Mouse (Mus musculus): ENCODE results near the gene Misp.
A peak's percentile ranks its signal among the peaks of the same experiment; 100 is the strongest.

The Misp gene

DNA sequence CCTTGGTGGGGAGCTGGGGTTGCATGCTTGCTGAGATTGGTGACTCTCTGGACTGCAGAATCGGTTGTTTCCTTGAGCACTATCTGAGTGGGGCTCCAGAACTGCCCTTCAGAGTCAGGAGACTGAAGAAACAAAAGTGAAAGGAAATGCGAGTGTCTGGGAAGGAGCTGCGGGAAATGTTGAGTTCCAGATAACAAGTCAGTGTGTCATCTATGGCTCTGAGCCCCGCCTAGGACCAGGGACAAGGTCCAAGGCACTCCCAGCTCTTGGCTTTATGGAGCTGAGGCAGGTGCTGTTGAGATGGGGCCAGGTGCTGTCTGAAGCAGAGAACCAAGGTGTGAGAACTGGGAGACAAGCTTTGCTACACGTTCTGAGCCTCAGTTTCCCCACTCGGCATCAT, 3.6 kb downstream of the Misp start:
- no peak for DNase-seq

DNA sequence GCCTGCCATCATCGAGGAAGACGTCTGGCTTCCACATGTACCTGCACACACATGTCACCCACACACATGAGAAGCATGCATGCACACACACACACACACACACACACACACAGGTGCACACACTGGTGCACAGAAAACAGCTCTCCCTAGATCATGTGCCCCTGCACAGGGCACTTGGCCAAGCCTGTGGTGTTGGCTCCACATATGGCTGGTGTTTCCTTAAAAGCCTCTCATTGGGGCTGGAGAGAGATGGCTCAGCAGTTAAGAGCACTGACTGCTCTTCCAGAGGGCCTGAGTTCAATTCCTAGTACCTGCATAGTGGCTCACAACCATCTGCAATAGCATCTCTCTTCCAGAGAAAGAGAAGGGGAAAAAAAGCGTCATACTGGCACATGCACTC, 10.8 kb downstream of the Misp start:
- DNase-seq = no peak

DNA sequence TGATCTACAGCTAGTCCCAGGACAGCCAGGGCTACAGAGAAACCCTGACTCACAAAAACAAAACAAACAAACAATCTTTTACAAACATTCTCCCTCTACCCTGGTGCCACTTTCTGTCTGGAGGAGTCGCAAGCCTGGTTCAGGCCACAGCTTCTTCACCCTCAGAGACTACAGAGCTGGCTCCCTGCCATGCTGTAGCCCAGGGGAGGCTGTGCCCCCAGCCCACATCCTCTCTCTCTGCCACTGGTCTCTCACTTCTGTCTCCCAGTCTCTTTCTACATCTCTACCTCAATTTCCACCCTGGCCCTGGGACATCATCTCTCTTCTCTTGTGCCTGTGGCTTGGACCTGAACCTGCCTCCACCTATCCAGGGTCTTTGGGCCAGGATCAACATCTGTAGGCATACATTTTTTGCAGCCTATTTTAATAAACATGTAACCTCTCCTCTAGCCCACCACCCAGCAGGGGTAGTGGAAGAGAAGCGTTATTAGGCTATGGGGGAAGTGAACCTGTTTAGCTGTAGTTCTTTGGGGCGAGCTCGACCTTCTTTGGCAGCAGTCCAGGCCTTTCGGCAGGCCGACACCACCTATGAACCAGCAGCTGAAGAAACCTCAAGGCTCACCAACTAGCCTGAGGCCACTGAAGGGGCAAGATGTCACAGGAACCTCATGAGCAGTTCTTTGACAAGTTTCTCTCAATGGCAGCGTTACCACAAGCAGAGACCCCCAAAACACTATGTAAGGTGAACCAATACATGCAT, 11.4 kb downstream of the Misp start:
- no peak for DNase-seq

DNA sequence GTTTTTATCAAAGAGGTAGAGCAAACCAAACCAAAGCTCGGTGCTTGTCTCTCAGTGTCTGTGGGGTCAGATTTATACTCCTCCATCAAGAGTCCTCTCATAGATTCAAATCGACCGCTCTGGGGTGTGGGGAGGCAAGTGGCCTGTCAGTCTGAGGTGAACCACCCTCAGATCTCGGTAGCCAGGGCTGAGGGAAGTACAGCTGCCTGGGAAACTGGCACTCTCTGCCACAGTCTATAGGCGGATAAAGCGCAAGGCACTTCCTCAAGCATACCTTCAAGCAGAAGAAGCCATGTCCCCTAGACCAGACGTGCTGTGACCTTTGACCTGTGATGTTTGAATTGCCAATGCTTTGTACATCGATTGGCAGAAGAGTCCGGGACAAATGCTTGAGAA, 12.0 kb downstream of the Misp start:
- DNase-seq = no peak

DNA sequence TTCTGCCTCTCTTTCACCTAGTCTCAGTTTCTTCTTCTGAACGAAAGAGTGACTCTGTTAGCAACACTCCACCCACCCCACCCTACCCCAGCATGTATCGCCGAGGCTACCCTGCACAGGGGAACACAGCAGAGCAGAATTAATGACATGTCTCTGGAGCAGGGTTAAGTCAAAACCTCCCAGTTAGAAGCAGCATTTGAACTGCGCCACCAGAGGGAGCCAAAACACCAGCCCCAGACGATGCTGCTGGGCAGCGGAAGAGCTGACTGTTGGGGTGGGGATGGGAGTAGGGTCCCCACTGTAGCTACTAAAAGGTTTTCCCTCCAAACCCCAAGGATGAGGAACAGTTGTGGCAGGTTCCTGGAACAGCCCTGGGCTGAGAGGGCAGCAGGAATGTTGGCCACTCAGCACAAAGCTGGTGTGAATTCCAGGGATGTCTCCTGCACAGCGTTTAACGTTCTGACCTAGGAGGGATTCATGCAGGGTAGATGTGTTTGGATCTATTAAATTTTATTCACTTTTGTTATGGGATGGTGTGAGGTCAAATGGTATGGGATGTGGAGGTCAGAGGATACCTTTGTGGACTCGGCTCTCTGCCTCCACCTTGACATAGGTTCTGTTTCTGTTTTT, 14.1 kb downstream of the Misp start:
- peak in 1 of 2 experiments; percentile 74 for DNase-seq

DNA sequence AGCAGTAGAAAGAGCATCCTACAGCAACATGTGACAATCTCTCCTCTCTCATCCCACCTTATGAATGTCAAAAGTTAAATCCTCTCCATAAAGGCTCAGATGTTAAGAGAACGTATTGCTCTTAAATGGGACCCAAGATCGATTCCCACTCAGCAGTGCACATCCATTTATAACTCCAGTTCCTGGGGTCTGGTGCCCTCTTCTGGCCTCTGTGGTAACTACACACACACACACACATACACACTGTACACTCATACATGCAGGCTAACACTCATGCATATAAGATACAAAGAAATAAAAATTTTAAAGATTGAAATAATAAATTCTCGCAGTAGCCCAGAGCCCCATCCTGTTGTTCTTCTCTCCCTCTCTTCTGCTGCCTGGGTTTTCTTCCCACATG, 16.1 kb downstream of the Misp start:
- DNase-seq = no peak

DNA sequence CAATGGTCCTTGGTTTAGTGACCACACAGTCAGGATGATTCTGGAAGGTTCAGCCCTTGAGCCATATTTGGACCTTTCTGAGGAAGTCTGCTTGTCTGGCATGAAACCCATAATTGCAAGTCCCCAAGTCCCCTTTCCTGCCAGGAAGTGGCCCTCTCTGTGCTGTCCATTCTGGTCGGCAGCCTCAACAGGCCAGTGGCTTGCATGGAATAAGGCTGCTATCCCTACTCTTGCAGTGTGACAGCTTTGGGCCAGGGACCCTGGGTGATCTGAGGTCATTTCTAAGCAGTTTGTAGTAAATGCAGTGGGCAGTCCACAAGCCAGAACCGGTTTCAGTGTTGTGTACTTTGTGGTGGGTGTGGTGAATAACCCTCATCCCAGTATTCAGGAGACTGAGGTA, 17.4 kb downstream of the Misp start:
- no peak for DNase-seq

DNA sequence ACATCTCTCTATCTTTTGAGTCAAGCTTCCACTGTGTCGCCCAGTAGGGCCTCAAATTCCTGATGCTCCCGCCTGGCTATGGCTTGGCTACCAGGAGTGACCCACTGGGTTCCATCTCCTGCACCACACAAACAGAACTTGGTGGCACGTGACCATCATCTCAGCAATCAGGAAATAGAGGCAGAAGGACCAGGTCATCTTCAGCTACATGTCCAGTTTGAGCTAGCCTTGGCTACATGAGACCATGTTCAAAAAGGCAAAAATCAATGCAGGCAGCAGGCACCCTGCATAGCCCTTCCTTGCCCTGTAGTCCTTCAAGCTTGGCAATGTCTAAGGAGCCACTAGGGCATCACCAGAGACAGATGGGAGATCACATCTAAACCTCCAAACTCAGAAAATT, 19.3 kb downstream of the Misp start:
- no peak for DNase-seq

DNA sequence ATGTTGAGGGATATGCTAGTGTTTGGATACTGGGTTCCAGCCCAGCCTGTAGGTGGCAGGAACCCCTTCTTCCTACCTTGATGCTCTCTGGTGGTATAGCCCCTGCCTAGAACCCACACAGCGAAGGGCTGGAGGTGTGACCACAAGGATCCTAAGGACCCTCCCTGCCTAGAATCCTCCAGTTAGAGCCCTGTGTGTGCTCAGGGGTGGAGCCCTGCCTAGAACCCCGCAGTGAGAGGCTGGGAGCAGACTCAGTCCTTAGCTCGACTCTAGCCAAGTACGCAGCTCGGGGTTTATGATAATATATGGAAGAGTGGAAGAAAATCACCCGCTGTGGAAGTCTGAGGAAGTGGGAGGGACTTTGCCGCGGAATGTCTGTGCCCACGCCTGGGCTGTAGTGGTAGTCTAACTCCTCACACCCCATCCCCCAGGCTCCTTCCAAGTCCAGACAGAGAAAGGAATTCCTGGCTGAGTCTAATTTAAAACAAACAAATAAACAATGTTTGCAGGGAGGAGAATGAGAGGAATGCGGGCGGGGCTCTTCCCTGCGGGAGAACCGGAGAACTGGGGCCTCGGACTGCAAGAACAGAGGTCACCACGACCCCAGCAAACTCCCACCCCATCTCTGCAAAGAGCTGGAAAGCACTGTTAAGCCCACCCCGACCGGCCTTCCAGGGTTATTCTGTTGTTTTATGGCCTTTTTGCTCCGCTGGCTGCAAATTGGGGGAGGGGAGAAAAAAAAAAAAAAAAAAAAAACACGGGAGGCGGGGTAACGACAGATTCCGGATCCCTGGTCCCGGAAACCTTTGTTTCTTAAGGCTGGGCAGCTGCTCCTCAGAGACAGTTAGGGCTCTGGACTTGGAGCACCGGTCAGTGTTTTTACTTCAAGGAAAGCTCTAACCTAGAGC, 20.1 kb downstream of the Misp start:
- DNase-seq = peak; percentile 69 to 82

DNA sequence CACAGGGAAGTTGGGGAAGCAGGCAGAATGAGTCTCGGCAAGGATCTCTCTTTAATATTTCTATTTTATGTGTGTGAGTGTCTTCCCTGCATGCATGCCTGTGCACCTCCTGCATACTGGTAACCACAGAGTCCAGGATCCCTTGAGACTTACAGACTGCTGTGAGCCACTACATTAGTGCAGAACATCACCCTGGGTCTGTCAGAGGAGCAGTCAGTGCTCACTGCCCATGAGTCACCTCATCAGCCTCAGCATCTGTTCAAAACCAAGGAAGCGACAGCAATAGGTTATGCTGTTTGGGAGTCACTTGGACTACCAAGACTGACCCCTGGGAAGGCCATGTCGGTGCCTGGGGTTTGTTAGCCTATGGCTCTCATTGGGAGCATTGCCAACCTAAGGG, 21.5 kb downstream of the Misp start:
- DNase-seq = no peak

DNA sequence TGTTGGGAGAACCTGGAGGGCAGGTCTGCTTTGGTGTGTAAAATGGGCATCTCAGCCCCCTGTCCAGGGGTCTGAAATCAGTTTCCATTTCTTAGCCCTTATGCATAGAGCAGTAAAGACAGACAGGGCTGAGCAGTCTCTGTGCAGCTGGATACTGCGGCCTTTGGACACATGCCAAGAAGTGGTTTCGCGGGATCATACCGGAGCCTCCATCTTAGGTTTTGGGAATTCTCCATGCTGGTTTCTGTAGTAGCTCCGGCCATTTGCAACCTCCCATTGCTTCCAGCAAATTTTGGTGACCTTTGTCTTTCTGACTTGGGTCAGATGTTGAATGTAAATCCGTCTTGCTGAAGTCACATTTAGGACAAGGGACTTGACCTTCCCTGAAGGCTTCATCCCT, 22.7 kb downstream of the Misp start:
- no peak for DNase-seq

DNA sequence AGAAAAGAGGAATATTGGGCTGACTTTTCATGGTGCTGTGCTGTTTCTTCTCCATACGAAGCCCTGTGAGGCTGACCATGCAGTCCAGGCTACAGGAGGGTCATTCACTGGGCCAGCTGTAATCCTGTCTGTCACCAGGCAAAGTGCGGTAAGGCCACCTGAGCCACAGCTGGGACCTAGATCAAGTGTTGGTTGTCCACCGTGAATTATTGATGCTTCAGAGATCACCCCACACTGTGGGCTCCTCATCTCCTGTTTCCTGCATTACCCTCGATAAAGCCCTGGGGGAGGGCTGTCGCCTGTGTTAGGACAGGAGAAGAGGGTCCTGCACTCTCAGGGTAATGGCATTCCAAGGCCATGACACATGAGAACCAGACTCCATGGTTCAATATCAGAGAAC, 25.8 kb downstream of the Misp start:
- DNase-seq = no peak

DNA sequence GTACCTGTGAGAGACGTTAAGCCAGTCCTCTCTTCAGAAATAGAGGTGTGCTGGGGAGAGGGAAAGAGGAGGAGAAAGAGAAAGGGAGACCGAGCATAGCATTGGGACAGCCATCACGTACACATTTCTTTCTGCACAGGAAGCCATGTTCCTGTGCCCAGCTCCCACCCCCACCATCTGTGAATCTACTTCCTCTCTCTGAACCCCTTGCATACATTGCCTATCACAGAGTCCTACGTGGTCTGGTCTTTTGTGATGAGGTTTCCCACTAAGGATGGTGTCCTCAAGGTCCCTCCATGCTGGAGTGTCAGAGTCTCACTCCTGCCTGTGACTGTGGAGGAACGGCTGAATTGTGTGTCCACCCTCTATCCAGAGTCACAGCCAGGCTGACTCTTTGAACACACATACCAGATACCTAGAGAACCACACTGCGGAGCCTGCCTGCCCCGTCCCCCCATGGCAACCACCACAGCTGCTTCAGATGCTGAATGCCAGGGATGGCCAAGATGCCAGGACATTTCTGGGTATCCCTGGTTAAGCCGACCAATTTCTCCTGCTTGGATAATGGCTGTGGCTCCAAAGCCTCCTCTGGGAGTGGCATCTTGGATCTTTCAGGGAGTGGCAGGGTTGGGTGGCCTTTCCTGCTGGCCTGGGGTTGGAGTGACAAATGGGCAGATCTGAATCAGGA, 29.3 kb downstream of the Misp start:
- no peak for DNase-seq

DNA sequence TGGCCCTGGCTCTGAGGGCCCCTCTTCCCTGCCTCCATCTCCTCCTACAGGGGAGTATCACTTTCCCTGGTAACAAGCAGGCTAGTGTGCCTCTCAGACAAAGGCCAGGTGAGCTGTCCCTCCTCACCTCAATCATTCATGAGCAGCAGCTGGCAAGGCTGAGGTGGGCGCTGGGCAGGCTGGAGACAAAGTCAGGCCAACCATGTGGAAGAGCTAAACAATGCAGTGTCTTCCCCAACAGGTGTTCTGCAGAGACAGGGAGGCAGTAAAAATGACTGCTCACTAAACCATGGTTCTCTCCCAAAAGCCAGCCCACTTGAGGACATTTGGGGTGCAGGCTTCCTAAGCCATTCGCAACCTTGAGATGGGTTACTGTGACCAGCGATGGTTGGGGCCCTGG, 30.9 kb downstream of the Misp start:
- no peak for DNase-seq

DNA sequence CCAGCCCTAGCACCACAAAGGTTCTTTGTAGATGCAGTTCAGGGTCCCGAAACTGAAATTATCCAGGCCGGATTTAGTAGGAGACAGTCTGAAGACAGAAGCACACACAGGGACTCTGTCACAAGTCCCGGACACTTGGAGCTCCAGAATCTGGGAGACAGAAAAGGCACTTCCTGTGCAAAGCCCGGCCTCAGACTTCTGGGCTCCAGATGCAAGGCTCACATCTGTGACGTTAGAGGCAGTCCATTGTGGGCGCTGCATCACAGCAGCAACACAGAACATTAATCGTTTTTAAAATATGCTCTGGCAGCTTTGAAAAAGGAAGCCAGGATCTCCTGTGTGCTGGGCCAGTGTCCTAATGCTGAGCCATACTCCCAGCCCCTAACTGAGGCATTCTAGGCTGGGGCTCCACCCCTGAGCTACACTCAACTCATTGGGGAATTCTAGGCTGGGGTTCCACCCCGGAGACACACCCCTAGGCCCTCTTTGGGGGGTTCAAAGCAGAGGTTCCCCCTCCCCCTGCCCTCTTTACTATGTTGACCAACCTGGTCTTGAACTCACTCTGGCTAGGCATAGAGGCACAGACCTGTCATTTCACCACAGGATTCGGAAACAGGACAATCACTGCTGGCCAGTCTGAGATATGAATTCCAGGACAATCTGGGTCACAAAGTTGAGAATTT, 31.5 kb downstream of the Misp start:
- peak; percentile 58 to 68 for DNase-seq

DNA sequence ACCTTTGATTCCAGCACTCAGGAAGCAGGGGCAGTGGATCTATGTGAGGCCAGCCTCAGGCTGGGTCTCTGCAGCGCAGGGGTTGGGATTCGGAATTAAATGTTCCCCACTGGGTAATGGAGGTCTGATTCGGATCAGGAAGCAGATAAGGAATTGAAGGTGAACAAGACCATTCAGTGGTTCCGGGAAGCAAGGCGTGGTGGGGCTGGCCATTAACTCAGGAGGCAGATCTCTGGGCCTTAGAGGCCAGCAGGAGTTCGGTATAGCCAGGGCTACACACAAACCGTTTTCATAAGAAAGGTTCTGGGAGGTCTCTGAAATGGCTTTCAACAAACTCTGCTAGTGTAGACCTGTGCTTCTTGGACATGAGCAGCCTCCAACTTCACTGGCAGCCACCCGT, 32.0 kb downstream of the Misp start:
- no peak for DNase-seq

DNA sequence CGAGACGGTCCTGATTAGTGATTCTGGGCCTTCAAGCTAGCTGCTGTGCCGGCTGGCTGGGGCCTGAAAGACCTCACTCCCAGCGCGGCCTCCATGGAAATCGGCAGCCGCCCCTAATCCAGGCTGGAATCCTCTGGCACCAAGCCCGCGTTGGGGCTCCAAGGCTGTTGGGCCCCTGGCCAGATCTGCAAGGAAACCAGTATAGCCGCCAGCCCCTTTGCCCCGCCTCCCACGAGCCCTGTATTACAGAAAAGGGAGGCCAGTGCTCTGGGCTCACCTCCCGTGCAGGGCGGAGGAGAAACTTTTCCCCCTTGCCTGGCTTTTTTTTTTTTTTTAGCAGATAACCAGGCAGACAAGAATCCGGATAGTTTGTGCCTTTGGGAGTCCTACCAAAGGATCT, 32.6 kb downstream of the Misp start:
- peak; percentile 95 to 97 for DNase-seq

DNA sequence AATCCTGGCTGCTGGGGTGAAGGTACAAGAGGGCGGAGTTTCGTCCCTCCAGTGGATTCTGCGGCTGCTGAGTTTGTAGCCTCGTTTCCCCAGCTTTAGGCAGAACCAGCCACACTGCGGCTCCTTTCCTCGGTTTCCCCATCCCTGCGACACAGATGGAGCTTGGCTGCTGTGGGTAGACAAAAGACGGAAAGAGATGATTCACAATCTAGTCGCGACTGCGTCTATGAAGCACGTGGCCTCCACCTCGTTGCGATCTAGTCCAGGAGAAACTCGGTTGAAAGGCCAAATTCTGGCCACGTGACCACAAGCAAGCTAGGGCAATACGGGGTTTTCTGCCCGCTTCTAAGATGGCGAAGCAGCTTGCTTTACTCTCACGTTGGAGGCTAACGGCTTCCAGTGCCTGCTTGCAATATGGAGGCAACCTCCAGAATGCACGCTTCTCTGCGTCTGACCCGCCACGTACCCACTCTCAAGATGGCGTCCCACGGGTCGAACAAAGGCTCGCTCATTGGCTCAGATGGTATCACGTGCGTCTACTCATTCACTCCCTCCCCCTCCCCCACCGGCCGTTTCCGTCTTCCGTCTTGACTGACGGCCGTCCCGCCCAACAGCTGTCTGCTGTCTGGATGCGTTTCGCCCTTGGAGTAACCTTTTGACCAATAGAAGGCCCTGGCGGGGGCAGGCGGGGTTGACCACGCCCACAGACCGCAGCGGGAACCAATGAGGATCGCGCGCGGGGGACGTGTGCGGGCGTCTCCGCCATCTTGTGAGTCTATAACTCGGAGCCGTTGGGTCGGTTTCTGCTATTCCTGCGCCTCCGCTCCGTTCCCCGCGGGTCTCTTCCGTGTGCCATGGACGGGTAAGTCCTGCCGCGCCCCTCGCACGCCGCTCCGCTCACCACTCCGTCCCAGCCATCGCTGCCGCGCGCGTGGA, 33.3 kb downstream of the Misp start, which contains the start of gene Ptbp1:
Gene Ptbp1 (plus strand): TSS at position 568 of the 936 bp plus-strand sequence.
- DNase-seq = peak; percentile 99

DNA sequence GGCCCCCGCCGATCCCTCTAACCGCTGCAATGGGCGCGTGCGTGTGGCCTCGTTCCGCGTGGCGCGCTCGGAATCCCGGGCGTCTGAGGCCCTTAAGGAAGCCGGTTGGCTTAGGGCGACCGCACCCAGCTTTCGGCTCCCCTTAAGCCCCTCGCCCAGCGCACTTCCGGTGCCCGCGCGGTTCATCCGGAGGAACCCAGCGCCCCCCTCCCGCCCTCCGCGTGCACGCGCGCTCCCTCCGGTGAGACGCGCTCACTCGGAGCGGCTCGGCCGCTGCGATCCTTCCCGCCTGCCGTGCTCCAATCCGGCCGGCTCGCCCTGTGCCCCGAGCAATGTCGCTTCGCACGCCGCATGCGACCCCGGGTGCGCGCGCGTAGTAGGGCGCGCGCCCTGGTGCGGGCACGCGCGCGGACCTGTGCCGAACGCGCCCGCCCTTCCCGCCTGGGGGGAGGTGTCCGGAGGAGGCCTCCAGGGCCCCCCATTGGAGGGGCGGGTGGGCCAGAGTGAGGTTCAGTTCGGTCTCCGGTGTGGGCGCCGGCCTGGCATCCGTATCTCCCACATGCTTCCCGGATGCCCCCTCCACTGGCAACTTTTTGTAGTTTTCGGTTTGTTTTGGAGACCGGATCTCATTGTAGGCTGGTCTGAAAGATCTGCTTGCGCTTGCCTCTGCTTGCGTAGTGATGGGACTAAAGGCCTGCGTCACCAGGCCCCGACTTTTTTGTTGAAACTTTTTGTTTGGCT, 34.2 kb downstream of the Misp start:
- peak in 1 of 2 experiments; percentile 63 for DNase-seq

DNA sequence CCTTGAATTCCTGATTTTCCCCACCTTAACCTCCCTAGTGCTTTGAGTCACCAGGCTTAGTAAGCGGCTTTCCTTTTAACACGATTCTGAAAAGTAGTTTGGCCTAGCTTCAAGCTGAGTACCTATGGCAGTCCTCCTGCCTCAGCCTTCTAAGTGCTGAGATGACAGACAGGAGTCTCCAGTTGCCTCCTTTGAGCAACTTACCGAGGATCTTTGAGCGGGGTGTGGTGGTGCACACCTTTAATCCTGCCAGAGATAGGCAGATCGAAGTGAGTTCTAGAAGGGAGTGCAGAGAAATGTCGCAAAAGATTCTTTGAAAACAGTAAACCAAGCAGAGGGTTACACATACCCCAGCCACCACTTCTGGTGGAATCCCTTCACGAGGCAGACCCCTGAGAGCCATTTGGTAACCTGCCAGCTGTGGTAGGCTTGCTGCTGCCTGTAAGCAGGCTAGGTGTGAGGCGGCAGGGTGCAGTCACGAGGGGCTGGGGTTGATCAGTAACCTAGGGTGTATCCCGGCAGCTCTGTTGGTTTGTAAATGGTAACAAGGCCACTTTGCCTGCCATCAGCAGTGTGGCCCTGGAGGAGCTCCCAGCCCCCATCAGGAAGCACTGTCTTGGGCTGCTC, 34.9 kb downstream of the Misp start:
- DNase-seq = peak; percentile 93 to 96
